12 mouse cellular contexts compared by ENCODE assay signal in the genomic region with DNA sequence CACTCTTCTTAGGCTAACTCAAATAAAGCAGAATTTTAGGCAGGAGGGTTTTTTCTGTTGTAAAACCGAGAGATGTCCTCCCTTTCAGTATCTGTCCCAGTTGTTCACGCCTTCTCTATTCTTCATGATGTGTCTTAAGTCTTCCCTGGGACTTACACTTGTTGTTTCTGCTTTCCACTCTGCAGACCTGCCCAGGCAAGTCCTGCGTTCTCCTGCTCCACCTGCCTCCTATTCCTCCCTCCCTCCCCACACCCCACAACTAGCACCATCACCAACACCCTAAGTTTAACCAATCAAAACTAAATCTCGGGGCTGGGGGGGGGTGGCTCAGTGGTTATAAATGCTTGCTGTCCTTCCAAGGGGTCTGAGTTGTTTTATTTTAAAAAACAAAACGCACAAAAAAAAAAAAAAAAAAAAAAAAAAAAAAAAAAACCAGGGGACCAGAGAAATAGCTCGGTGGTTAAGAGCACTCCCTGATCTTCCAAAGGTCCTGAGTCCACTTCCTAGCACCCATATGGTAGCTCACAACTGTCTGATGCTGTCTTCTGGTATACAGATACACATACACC.
"Had no signal": no experiment of that assay in that cellular context is flagged by ENCODE, and none has a peak within 500 bp of the region (broad histone marks: within the 10 kb centered on the region; RNA-seq: fewer than 3 reads in every experiment).

No protein-coding gene starts in this region.

- H3K27me3 ChIP-seq: limb, embryonic 13.5 days; liver, embryonic 15.5 days; midbrain, embryonic 13.5 days had no signal

- H3K36me3 ChIP-seq: midbrain, embryonic 13.5 days had no signal

- H3K9ac ChIP-seq: limb, embryonic 13.5 days; liver, embryonic 15.5 days; midbrain, embryonic 13.5 days had no signal

- H3K4me2 ChIP-seq: limb, embryonic 13.5 days; liver, embryonic 11.5 days; liver, embryonic 15.5 days; midbrain, embryonic 13.5 days had no signal

- H3K9me3 ChIP-seq: liver, embryonic 15.5 days; midbrain, embryonic 13.5 days had no signal

- H3K4me3 ChIP-seq: layer of hippocampus, adult 2 months; limb, embryonic 13.5 days; liver, embryonic 15.5 days; midbrain, embryonic 13.5 days had no signal

- H3K27ac ChIP-seq: layer of hippocampus, adult 2 months; limb, embryonic 13.5 days; liver, embryonic 15.5 days; midbrain, embryonic 13.5 days had no signal

- DNase-seq: kidney, postnatal 10 days; kidney, postnatal 4 days; lung, adult 2 months; lung, postnatal 36 days; right cerebral cortex, postnatal 14 days; thymus, adult 18-20 months; thymus, postnatal 14 days had no signal
